Mouse (Mus musculus) kidney, postnatal 4 days (tissue): ENCODE data around the gene Traf2.

Source experiments
- DNase-seq, 2 experiments: peaks; one replicate each; pipeline ENCODE4 v3.0.0; 2021; ENCODE audit warnings: mixed read lengths in 2 of 2

Traf2 gene

DNA sequence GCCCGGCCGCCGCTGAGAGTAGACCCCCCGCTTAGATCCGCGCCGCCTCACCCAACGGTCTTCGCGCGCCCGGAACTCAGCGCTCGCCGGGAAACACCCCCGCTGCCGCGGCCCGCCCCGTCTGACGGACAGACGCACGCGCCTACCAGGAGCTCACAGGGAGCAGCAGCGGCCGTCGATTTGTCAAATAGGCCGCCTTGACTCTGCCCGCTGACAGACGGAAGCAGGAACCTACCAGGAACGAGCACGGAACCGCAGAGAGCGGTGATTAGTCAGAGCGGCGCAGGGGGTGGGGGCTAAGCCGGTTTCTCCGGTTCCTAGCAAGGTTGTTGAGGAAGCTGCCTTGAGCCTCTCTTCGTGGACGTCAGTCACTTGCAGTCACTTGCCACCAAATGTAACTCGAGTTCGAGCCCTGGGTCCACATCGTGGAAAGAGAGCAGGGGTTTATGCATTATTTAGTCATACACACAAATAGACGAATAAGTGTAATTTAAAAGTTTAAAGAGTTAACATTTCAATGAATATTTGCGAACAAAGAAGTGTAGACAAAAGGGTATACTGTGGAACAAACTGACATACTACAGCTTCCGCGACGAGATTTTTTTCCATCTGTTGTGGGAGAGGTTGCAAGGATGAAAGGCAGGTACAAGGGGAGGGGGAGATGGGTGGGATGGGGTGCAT, at the start of gene Traf2:
TSS of gene Traf2 (minus strand) at position 130 of the 681 bp plus-strand sequence.
- DNase-seq = peak; percentile 99 to 100

- peak in 1 of 2 experiments; percentile 52 for DNase-seq
These were observed 45.1 kb upstream of the Traf2 start for GRCm38 (mm10) chr2:25591863-25592262.

DNA sequence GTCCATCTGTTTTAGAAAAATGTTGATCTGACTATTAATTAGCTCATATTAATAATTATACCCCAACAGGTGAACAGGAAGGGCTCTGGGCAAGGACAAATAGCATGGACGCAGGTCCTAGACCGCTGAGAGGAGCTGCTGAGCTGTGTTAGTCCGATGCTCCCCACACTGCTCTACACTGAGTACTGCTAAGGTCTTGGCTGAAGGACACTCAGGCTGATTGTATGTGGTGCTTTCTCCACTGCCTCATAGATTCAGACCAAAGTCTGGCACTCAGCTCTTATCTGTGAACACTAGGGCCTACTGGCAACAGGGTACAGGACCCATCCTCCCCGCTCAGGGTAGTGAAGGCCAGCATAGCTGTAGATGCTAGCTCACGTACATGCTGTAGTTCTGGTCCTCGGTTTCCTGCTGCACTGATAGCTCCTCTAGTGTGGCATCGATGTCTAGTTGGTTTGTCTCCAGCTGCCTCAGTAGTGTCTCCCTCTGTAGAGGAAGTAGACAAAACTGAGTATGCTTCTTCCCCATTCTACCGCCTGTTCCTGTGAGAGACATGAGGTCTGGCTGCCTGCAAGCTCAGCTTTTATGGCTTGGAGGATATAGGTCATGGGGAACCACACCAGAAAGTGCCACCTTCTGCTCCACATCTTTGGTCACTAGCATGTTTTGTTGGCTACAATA, 41.6 kb upstream of the Traf2 start:
- no peak for DNase-seq

DNA sequence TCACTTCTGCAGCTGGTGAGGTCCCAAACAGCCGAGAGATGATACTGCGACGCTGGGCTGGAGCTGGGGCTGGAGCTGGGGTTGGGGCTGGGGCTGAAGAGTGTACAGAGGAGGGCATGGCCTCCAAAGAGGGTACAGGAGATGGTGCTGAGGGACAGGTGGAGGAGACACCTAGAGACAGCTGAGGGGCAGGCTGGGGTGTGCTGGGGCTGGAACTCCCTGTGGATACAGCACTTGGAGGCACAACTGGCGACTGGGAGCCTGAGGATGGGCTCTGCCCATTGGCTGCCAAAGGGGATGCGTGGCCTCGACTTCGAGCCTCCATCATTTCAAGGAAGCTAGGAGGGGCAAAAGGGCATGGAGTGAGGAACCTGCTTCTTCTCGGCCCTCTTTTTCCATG, 40.5 kb upstream of the Traf2 start:
- DNase-seq = no peak

GRCm38 (mm10) chr2:25585601-25586000, 38.9 kb upstream of the Traf2 start:
- DNase-seq = no peak

- no peak for DNase-seq
These were observed 38.1 kb upstream of the Traf2 start for GRCm38 (mm10) chr2:25584856-25585255.

- DNase-seq = no peak
These were observed 37.4 kb upstream of the Traf2 start for GRCm38 (mm10) chr2:25584152-25584551.

GRCm38 (mm10) chr2:25583571-25583970, 36.8 kb upstream of the Traf2 start:
- no peak for DNase-seq

DNA sequence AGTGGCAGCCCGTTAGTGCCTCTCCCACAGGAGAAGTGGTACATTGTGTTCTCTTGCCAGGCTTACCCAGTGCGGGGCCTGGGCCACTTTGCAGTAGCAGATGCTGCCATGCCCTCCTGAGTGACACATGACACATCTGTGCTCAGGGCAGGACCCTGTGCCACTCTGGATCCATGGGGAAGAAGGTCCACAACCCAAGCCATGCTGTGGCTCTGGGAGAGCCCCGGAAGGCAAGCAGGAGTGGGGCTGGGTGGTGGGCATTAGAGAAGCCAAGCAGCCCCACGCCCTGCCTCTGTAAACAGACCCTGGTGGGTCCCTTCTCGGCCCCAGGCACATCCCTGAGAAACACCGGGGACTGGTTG, 36.4 kb upstream of the Traf2 start:
- no peak for DNase-seq

GRCm38 (mm10) chr2:25582466-25583119, 35.9 kb upstream of the Traf2 start:
- DNase-seq = peak; percentile 56 to 62

DNA sequence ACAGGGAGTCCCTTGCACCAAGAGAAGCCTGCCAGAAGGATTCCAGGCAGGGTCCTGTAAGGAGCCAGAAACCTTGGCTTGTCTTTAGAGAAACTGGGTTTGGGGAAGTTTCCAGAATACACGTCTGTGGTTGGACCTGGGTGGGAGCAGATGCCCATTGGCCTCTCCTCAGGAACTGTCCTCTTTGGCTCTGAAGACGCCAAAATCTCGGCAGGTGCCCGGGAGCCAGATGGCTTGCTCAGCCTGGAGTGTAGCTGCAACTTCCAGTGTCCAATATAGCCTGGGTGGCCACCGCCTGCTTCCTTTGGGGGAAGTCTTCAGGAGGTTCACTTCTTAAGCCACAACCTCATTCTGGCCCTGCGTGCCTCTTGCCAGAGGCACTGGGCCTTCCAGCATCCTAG, 35.2 kb upstream of the Traf2 start:
- DNase-seq = peak in 1 of 2 experiments; percentile 45

DNA sequence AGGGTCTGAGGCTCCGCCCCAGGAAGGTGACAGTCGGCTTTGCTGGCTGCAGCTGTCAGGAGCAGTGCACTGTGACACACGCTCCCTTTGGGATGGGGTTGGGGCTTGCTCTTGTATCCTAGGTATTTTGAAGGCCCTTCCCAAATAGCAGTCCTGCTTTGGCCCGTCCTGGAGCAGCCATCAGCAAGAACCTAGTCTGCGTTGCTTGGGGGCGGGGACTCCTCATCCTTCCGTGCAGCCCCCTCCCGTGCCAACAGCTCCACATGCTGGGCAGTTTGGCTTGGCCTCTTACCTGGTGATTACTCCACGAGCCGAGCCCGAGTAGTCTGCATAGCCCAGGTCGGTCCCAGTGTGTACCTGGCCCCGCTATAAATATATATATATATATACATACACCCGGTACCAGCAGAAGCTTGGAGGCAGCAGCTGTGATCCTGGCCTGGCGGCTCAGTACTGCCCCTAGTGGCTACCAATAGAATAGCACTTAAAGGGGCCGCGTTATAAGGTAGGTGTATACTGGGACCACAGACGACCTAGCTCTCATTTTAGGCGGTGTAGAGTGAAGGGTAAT, 34.6 kb upstream of the Traf2 start, which contains the start of gene Ajm1:
TSS of gene Ajm1 (minus strand) at position 464 of the 571 bp plus-strand sequence.
- peak; percentile 63 to 75 for DNase-seq

GRCm38 (mm10) chr2:25580621-25581101, 33.9 kb upstream of the Traf2 start:
- no peak for DNase-seq

DNA sequence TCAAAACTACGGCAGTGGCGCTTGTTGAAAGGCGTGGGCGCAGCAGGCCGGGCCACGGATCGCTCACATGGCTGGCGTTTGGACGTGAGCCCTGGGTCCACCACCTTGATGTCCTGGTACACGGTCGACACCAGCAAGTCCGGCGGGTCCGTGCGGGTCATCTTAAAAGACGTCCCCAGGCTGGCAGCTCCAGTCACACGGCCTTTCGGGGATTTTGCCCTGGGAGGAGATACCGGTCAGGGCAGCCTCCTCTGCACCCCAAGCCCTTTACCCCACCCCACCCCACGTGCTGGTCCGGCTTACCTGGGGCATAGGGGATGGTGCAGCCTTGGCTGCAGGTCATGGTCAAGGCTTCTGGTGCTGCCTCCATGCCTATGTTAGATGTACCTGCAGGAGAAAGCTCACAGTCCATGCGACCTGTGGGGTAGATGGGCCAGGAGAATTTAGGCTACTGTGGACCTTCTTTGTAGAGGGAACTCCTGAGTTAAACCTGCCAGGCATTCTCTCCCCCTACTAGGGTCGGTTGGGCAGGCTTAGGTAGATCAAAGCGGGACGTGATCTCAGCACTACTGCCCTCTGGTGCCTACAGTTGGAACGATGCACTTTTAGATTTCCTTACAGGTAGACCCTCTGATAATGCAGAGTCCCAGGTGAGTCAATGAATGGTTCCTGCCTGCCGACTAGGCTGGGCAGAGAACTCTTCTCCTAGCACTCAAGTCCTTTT, 33.2 kb upstream of the Traf2 start:
- peak; percentile 67 to 72 for DNase-seq

DNA sequence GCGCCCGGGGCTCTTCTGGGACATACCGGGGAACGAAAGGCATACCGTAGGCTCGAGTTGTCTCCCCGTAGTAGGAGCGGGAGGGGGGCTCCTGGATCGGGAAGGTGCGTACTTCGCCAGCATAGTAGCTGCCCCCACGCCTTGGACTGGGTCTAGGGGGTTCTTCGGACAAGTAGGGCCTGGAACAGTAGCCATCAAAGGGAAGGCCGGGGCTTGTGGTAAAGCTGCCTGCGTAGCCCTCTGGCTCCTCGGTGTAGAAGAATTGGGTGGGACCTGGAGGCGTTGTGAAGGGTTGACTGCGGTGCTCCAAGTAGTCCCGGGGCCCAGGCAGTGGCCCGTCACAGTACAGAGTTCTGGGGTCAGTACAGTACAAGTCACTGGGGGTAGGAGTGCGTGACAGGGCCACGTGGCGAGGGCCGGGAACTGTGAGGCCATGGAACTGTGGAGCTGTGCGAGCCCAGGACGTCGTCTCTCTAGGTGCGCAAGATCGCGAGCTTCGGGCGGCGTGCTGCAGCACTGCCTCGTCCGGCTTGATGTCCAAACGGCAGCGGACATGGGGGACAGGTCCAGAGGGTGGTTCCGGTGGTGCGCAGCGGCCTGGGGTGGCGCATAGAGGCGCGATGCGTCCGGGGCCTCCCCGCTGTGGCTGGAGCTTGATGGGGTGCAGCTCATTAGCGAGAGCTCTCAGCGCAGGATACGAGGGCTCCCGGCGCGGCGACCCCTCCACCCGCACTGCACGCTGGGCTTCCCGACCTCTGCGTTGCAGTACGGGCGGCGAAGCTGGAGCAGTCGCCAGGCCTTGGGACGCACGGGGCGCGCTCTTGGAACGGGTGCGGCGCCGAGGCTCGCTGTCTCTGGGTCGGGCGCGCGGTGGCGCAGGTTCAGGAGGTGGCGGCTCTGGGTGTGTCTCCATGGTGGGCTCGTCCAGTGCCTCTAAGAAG, 32.3 kb upstream of the Traf2 start:
- peak; percentile 31 to 51 for DNase-seq

DNA sequence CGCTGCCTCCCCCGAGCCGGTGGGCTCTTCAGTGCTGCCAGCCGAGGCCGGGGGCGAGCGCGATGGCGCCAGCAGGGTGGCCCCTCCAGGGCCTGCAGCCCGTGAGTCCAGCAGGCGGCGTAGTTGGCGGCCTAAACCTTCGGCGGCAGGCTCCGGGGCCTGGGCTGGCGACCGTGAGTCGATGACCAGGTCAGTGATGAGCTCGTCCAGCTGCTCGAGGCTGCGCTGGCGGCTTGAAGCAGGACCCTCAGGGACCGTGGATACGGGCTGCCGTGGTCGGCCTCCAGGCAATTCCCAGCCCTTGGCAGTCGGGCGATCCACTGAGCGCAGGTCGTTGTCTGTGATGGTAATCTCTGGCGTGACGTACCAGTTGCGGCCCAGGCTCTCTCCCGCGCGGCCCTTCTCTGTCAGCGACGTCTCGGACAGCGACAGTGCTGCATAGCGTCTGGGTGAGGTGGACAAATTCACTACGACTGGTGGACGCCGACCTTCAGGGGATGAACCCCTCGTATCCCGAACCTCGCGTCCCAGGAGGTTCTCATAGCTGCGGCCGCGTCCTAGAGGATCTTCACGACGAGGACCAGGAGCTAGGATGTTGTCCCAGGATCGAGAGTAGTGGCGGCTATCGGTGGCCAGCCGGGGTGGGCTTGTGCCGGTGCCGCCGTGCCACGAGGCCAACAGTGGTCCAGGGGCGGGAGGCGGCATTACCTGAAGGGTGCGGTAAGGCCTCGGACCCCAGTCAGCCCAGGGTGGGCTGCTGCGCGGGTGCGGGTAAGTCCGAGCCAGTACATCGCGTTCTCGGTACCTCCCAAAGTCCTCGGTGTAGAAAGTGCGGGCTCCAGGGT, 31.4 kb upstream of the Traf2 start:
- DNase-seq = peak; percentile 56 to 66

DNA sequence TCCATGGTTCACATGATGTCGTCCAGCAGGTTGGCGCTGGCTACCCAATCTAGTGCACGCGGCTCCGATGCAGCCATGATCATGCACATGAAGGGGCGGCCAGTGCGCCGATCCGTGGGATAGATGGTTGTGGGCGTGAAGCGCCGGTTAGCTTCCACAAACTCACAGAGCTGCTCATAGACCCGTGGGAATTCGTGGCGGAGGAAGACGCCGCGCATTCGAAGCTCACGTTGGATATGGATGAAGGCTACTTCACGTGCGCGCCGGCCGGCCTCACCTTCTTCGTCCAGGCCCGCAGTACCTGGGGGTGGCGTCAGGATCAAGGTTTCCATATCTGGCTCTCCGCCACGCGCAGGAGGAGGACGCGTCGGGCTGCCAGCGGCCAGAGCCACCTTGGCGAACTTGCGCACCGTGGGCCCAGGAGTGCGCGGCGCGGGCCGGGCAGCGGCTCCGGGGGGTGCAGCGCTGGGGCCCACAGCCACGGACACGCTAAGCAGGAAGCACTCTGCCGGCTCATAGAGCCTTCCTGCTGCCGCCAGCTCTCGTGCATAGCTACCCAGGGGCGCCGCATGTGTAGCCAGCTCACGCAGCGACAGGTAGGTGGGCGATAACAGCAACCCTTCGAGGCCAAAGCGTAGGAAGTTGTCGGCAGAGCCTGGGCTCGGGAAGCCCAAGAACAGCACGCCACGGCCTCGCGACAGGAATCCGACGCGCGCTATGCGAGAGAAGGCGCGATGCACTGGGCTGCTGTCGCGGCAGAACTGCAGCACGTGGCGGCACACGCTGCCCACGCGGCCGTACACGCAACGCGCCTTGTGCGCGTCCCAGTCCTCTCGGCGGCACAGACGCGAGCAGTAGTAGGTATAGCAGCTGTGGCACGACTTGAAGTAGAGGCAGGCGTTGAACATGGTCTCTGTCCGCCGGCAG, 30.5 kb upstream of the Traf2 start:
- peak in 1 of 2 experiments; percentile 31 for DNase-seq

DNA sequence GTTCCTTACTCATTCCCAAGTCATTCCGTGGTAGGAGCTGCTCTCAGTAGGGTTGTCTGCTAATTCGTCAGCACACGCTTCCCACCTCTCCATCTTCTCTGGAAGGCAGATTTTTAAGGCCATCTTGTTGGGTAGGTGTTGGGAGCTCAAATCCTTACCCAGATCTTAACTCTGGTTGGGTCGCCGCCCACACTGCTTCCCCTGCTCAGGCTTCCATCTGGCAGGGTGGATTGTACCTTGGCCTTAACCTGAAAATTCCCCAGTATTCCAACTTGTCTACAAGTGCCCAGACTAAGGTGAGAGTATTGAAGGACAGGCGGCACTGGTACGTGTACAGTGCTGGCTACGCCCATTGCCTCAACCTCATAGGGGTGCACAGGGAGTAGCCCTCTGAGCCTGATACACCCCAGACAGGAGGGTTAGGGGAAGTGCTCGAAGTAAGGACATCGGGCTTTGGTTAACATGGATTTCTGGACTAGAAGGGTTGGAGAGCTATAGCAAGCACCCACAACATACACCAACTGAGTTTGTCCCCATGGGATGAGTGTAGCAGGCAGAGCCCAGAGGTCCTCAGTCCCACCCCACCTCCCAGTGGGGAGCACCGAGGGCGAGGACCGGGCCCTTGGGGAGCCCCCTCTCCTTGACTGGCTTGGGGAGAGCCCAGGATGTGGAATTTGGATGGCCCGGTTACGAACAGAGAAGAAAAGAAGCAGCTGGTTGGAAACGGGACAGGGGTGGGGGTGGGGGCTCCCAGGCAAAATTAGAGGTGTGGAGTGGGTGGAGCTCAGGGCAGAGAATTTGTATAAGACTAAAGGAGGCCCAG, 29.5 kb upstream of the Traf2 start:
- no peak for DNase-seq
